Mouse (Mus musculus) erythroid progenitor cell, adult 5-6 weeks (primary cell): ENCODE data around the gene Kank1. TPM values are rescaled to one million over a fixed set of nuclear protein-coding genes. Genes with fewer than 3 reads are reported as not detected.

Source experiments
- ATAC-seq: replicated peaks from 2 replicates; pipeline ENCODE4 v1.8.0; 2016; ENCODE audit warnings: moderate number of reproducible peaks, mild to moderate bottlenecking, moderate TSS enrichment, inconsistent platforms; ENCODE audit not compliant: poor library complexity, low FRiP score, severe bottlenecking
- total RNA-seq, 2 experiments: library from RNA; stranded (forward) in 1 of 2; stranded (reverse) in 1 of 2; fragments of 150-400 nt in 1 of 2; fragments of 186-747, 209-891 nt in 1 of 2; gene quantifications; 2 replicates each; pipeline versions ENCODE4 v1.2.3 to v1.2.4; 2015 to 2017; ENCODE audit warnings: low replicate concordance in 2 of 2

Kank1 gene
- total RNA-seq, 2 experiments from 2014 or later = not detected

- no peak for ATAC-seq
Measured at GRCm38 (mm10) chr19:25396709-25397266, 160.0 kb downstream of the Kank1 start.

DNA sequence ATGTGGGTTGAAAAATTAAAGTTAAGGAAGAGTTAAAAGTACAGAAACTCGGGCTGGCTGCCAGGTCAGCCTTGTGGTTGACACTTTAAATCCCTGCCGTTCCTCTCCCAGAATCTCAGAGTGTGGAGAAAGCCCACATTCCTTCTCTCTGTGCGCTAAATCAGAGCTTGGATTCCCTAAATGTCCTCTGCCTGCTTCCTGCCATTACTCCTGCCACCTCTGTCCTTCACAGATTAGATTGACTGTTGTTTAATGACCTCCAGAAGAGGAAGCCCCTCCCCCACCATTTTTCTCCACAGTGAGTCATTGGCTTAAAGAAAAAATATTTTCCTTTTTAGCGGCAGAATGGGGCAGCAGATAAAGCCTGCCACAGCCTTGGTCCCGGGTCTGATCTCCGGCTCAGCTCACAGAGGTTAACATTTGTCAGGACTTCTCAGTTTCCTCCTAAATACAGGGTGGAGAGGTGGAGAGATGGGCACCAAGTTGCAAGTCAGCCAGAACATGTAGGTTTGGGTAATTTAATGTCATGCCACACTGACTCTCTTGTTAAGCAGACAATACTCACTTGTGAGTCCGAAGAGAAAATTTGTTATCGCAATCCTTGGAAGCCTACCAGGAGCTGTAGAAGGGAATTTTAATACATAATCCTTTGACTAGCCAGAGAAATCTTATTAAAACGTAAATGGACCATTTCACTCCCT, 162.9 kb downstream of the Kank1 start:
- no peak for ATAC-seq

DNA sequence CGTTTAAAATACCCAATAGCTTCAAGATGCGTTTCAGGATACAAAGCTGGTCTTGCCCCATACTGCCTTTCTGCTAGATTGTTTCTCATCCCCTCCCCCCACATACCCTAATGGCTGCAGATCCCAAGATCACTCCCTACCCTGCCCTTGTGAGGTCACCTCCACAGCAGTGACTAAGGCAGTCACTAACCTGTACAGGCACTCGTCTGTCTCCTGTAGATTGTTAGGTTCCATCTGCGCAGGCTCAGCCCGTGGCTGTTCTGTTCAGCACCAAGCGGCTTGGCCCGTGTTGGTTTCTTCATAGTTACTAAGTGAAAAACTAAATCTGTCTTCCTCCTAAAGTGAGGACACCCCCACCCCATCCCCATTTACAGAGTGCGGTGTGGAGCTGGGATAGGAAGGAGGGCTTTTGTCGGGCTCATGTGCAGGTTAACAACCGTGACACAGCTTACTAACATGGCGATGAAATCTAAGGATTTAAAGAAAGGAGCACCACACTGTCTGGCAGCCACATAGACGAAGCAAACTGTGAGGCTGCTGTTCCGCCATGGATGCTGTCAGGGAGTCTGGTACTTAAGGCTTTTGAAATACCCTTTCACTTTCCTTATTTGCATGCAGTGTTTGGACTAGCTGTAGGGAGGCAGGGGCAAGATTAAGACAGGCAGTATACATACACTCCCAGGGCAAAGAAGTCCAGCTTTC, 163.6 kb downstream of the Kank1 start:
- ATAC-seq = no peak

DNA sequence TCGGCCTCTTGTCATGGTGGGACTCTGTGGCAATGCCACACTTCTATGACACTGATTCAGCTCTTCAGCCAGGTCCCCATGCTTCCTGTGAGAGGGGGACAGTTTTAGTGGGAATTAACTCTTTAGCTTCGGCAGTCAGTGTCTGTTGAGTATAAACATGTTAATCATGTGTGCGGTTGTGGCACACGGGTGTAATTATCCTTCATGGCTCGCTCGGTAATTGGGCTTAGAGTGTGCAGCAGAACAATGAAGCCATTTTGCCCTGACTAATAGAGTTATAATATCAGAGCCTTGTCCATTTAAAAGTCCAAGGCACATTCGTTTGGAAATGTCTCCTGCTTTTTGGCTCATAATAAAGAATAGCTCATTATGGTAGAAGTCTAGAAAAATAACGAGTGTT, 164.7 kb downstream of the Kank1 start:
- ATAC-seq = no peak

DNA sequence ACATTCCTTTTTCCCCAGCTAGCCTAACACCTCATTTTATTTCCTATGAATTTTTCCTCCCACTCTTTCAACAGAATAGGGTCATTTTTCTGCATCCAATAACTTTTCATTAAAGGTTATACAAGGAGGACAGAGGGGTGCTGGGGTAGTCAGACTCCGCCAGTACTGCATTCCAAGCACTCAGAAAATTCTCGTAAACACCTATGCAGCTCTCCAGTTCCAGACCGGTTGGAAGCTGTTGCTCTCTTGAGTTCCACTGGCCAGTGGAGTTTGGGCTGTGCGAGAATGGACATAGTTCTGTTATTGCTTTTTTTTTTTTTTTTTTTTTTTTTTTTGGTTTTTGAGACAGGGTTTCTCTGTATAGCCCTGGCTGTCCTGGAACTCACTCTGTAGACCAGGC, 167.4 kb downstream of the Kank1 start:
- no peak for ATAC-seq

DNA sequence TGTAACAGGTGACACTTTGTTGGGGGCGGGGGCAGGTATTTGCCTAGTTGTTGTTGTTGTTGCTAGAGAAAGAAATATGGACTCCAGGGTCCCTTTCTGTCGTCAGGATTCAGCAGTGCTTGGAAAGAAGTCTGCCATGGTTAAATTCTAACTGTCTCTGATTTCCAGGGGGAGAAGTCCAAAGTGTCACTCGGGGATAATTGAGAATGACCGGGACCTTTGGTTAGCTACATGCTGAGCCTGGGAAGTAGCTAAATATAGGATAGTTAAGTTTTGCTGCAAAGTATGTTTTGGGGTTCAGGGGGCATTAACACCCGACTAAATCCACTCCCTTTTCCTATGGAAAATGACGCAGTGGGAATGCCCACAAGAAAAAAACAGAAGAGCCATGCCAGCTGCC, 169.2 kb downstream of the Kank1 start:
- no peak for ATAC-seq

- ATAC-seq = no peak
Measured at GRCm38 (mm10) chr19:25406481-25407184, 169.9 kb downstream of the Kank1 start.

- ATAC-seq = no peak
Measured at GRCm38 (mm10) chr19:25407185-25407886, 170.6 kb downstream of the Kank1 start.

DNA sequence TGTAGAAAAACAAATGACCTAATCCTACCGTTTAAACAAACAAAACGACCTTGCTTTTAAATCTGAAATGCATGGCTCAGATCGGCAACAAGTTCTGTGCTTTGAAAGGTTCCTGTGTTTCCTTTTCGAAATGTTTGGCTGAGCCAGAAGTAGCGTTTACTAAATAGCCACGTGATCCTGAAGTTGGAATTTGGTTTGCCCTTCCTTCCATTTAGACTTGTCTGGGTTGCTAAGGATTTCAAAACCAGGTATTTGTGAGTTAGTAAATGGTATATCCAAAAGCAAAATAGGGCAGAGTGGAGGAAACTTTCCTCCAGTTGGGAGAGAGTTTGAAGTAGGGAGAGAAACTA, 171.1 kb downstream of the Kank1 start:
- ATAC-seq = no peak

GRCm38 (mm10) chr19:25409239-25409638, 172.5 kb downstream of the Kank1 start:
- no peak for ATAC-seq

- no peak for ATAC-seq
Measured at GRCm38 (mm10) chr19:25411353-25411752, 174.6 kb downstream of the Kank1 start.

DNA sequence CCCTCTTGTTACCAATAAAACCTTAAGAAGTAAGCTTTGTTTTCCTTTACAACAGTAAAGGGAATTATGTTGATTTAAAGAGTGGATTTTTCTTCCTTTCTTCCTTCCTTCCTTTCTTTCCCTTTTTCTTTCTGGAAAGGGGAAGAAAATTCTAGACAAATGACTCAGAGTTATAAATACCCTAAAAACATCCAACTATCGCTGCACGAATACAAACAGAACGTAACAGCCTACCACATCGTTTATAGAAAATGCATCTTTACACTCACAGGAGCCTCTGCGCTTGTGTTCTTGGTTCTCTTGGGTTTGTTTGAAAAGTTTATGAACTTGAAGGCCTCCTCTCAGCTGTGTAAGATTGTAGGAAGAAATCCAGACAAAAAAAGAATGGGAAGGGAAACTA, 178.7 kb downstream of the Kank1 start:
- no peak for ATAC-seq

GRCm38 (mm10) chr19:25417671-25418070, 180.9 kb downstream of the Kank1 start:
- no peak for ATAC-seq

DNA sequence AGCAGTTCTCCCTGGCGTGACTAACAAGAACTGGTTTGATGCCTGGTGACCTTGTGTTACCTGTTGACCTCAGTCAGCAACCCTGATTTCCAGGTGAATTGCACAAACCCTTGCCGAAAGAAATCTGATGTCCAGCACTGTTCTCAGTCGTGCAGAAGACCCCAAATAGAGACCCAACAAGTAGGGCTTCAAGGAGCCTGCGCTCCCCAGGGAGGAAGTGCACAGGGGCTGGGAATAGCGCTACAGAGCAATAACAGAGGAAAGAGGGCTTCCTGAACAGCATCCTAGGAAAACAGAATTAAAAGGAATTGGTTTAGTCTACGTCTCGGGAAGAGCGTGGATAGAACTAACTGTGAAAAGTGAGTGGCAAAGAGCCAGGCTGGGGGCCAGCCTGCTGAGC, 183.2 kb downstream of the Kank1 start:
- ATAC-seq = no peak

DNA sequence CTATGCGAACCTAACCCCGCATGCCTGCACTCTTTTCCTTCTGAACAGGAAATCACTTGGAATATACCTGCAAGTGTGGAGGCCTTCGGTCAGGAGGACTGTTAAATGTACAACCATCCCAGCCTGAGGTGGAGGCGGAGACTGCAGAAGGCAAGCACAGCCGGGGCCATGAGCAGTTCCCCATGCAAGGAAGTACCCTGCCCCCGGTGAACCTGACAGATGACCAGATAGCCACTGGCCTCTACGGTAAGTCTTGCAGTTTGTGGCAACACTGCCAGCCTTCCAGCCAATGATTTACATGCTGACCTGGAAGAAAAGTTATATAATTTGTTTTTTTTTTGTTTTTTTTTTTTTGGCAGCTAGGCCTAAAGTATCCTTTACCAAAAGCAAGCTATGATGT, 185.3 kb downstream of the Kank1 start:
- ATAC-seq = no peak

DNA sequence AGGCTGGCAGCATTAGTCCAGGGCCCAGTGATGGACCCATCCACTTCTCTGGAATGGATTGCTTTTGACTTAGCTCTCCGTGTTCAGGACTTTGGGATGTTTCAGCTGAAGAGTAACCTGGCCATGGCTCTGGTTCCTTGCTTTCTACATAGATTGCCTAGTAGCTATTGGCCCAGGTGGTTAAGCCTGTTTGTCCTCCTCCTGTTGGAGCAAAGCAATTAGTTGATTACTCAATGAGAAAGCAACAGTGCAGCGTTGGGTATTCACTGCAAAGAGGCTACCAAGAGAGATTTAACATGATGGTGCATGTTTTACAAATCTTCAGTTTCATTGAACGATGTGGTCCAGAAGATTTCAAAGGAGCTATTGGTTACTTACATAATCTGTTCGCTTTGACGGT, 186.6 kb downstream of the Kank1 start:
- ATAC-seq = no peak

GRCm38 (mm10) chr19:25426431-25426830, 189.7 kb downstream of the Kank1 start:
- ATAC-seq = no peak

DNA sequence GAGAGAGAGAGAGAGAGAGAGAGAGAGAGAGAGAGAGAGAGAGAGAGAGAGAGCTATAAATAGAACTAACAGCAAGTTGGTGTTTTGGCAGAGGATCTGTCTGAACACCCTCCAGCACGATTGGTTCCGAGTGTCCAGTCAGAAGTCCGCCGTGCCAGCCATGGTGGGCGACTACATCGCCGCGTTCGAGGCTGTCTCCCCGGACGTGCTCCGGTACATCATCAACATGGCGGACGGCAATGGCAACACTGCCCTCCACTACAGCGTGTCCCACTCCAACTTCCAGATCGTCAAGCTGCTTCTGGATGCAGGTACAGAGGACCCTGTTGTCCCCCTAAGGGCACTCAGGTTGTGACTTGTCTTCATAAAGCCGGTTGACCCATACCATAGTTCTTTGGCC, 191.1 kb downstream of the Kank1 start:
- ATAC-seq = no peak

DNA sequence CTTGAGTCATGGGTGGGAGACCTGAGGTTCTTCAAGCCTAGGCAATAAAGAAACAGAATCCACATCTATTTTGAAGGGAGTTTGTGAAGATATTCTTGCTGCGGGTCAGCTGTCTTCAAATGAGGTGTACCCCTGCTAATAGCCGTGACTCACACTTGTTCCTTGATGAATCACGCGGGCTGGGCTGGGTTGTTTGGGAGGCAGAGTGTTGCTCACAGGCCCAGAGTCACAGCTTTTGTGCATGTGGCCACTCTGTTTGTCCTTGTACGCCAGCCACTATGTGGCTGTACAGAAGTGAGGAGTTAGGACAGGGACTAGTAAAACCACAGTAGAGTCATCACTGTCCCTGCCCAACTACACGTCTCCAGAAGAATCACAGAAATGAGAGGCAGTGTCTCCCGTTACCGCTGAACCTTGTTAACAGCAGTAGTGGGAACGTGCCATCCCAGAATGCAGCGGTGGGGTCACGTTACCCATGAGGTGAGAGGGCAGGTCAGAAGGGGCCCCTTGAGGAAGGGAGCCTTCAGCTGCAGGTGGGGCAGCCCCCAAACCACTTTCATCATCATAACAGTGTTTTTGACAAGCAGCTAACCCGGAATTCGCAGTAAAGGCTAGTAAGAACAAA, 191.7 kb downstream of the Kank1 start:
- ATAC-seq = no peak

DNA sequence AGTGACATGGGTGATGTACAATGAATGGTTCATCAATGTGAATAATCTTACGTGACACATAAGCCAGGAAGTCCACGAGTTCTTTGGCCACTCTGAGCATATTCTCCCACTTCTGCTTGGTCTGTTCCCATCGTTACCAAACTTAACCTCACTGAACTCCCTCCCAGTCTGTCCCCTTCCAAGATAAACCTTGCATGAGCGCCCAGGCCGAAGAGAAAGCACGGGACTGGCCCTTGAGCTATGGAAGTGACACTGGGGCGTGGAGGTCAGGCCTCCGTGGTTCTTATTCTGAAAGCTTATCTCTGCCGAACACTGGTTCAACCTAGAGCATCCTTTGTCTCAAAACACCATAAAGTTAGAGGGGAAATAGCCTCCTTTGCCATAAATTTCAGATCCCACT, 194.7 kb downstream of the Kank1 start:
- no peak for ATAC-seq
